Mouse (Mus musculus) lung, postnatal 0 days (tissue): Measurements from ENCODE around the gene Ddx19b.

Source experiments
- CTCF ChIP-seq: IDR thresholded peaks from 2 replicates; pipeline ENCODE4 v1.5.1; 2016; ENCODE audit warnings: antibody characterized with exemption, mild to moderate bottlenecking
- EP300 ChIP-seq: IDR thresholded peaks from 2 replicates; pipeline ENCODE4 v1.6.1; 2016; ENCODE audit warnings: antibody characterized with exemption, mild to moderate bottlenecking, control low read depth

- no peak for TF ChIP-seq CTCF
- TF ChIP-seq EP300 = no peak
Measured at GRCm38 (mm10) chr8:110959906-110960305, 71.6 kb downstream of the Ddx19b start.
